In the genomic region with DNA sequence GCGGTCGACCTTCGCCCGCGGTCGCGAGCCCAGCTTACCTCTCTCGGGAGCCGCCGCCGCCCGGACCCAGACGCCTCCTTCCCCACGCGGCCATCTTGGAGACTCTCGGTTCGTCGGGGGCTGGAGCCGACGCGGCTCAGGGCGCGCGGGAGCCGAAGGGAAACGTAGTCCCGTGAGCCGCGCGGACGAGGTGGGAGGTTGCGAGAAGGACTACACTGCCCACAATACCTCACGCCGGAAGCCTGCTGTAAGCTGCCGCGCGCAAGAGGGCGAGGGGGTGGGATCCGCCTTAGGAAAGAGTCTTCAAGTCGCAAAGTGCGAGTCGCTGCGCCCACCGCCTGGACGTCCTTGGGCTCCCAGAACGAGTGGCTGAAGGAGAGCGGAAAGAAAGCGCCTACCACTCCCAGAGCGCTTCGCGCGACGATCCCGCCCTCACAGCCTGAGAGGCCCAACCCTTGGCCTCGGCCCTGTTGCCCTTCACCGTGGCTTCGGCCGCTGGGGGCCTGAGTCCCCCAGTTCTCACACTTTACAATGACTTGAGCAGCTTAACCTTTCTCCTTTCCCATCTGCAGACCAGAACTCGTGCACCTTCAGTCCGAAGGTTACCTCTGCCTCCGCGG, we compare ENCODE assay signal across 7 mouse cellular contexts. TPM values are rescaled to one million over a fixed set of nuclear protein-coding genes. Genes with fewer than 3 reads are reported as not detected.
DNase-seq lines count a peak whose midpoint lies in the region; ATAC-seq lines count a peak whose summit lies in the region.

A gene (minus strand): TSS at position 598 of the 620 bp plus-strand sequence.

- peak within 1 kb of the TSS; percentile 96 for H3K4me3 ChIP-seq in embryonic facial prominence, embryonic 12.5 days
- H3K4me3 ChIP-seq in limb, embryonic 11.5 days (ENCODE audit: low read depth, low read length) = peak within 1 kb of the TSS; percentile 99
- H3K4me3 ChIP-seq in midbrain, embryonic 14.5 days (replicated peaks; ENCODE audit: low read depth, low read length) = peak within 1 kb of the TSS; percentile 92

- WGBS in embryonic facial prominence, embryonic 12.5 days = under 1% methylated on average over 59 of the region's 62 CpGs
- WGBS in limb, embryonic 11.5 days = under 1% methylated on average over 58 of the region's 62 CpGs
- WGBS in midbrain, embryonic 14.5 days = under 1% methylated on average over 62 of the region's 62 CpGs

- peak within 1 kb of the TSS; percentile 96 for H3K9ac ChIP-seq in embryonic facial prominence, embryonic 12.5 days
- peak within 1 kb of the TSS; percentile 90 for H3K9ac ChIP-seq in limb, embryonic 11.5 days (ENCODE audit: low read length)
- peak within 1 kb of the TSS; percentile 88 for H3K9ac ChIP-seq in midbrain, embryonic 14.5 days (replicated peaks; ENCODE audit: low read length)

- peak within 1 kb of the TSS; percentile 95 for H3K27ac ChIP-seq in embryonic facial prominence, embryonic 12.5 days
- peak within 1 kb of the TSS; percentile 81 for H3K27ac ChIP-seq in limb, embryonic 11.5 days (replicated peaks; ENCODE audit: low read depth, low read length)
- H3K27ac ChIP-seq in midbrain, embryonic 14.5 days (replicated peaks; ENCODE audit: low read depth, low read length) = peak within 1 kb of the TSS; percentile 87

- DNase-seq in adrenal gland, postnatal 25 days = peak; percentile 92
- peak; percentile 100 for DNase-seq in heart, adult 11 months
- DNase-seq in kidney, adult 18-20 months = peak; percentile 94
- DNase-seq in limb, embryonic 11.5 days (ENCODE audit: low spot score) = peak; percentile 96
- peak; percentile 98 for DNase-seq in midbrain, embryonic 14.5 days
- peak; percentile 89 to 90 for DNase-seq in spleen, adult 18-20 months

- peaks cover 45% of the 10 kb centered on the region for H3K4me1 ChIP-seq in embryonic facial prominence, embryonic 12.5 days
- H3K4me1 ChIP-seq in limb, embryonic 11.5 days (ENCODE audit: control insufficient read depth, insufficient read depth, low read length) = peaks cover 10% of the 10 kb centered on the region
- peaks cover 17% of the 10 kb centered on the region for H3K4me1 ChIP-seq in midbrain, embryonic 14.5 days (ENCODE audit: control insufficient read depth, insufficient read depth, low read length)

- no peaks in the 10 kb centered on the region for H3K27me3 ChIP-seq in embryonic facial prominence, embryonic 12.5 days
- H3K27me3 ChIP-seq in limb, embryonic 11.5 days (ENCODE audit: control insufficient read depth, insufficient read depth, low read length) = no peaks in the 10 kb centered on the region
- no peaks in the 10 kb centered on the region for H3K27me3 ChIP-seq in midbrain, embryonic 14.5 days (ENCODE audit: control insufficient read depth, insufficient read depth, low read length)

- peaks cover 11% of the 10 kb centered on the region; the same call in 1 of the 2 replicates for H3K36me3 ChIP-seq in embryonic facial prominence, embryonic 12.5 days
- H3K36me3 ChIP-seq in limb, embryonic 11.5 days (ENCODE audit: control insufficient read depth, insufficient read depth, low read length) = no peaks in the 10 kb centered on the region
- H3K36me3 ChIP-seq in midbrain, embryonic 14.5 days (ENCODE audit: control insufficient read depth, insufficient read depth, low read length) = no peaks in the 10 kb centered on the region

- peak within 1 kb of the TSS; percentile 71 for H3K4me2 ChIP-seq in embryonic facial prominence, embryonic 12.5 days (replicated peaks)
- peak within 1 kb of the TSS; percentile 57 for H3K4me2 ChIP-seq in limb, embryonic 11.5 days (ENCODE audit: low read depth, severe bottlenecking)
- H3K4me2 ChIP-seq in midbrain, embryonic 14.5 days (ENCODE audit: low read length) = peak within 1 kb of the TSS; percentile 62

- no peaks in the 10 kb centered on the region for H3K9me3 ChIP-seq in embryonic facial prominence, embryonic 12.5 days
- no peaks in the 10 kb centered on the region for H3K9me3 ChIP-seq in limb, embryonic 11.5 days (ENCODE audit: control insufficient read depth, low read length)
- no peaks in the 10 kb centered on the region for H3K9me3 ChIP-seq in midbrain, embryonic 14.5 days (ENCODE audit: control insufficient read depth, low read length)

- peak; percentile 99 for ATAC-seq in embryonic facial prominence, embryonic 12.5 days (ENCODE audit: insufficient number of reproducible peaks, insufficient read depth, low FRiP score, low TSS enrichment)
- ATAC-seq in limb, embryonic 11.5 days (ENCODE audit: insufficient number of reproducible peaks, low FRiP score, low TSS enrichment, low read depth) = peak; percentile 99
- peak; percentile 99 for ATAC-seq in midbrain, embryonic 14.5 days (ENCODE audit: low FRiP score, low TSS enrichment)

RNA-seq across cellular contexts. Expression of the gene that starts here (rescaled TPM):
- total RNA-seq in adrenal gland, postnatal 25 days (2021) = 40.4 and 41.5 TPM in 2 replicates
- 55.2 and 59.3 TPM in 2 replicates for polyA plus RNA-seq in embryonic facial prominence, embryonic 12.5 days (2016; fragmentation: Nextera tagmentation; extraction: Ambion mirVana)
- 66.0 and 74.5 TPM in 2 replicates for polyA plus RNA-seq in limb, embryonic 11.5 days (2014; fragmentation: Nextera tagmentation; extraction: Ambion mirVana)
- 52.4 and 53.7 TPM in 2 replicates for polyA plus RNA-seq in midbrain, embryonic 14.5 days (2014; fragmentation: Nextera tagmentation; extraction: Ambion mirVana)

Comparison
In these comparisons a context has a peak if more than half of its experiments do, and no peak if none do; other contexts are left out.
1. Peak in every context shown above with its lines: DNase-seq, ATAC-seq, H3K4me3 ChIP-seq and H3K27ac ChIP-seq.